Mouse (Mus musculus) midbrain, embryonic 11.5 days (tissue): ENCODE results near the gene Cpeb2. TPM values are rescaled to one million over a fixed set of nuclear protein-coding genes. Genes with fewer than 3 reads are reported as not detected.

Experiments used
- ATAC-seq: fragments of 200-750 bp; cut with Nextera tagmentation; 2 replicates; pipeline ENCODE4 v1.8.0; 2017; ENCODE audit warnings: moderate TSS enrichment, moderate library complexity; ENCODE audit not compliant: low FRiP score
- DNase-seq: peaks from one replicate; pipeline ENCODE4 v3.0.0; 2015; ENCODE audit warnings: low spot score; ENCODE audit errors: missing footprints
- H3K27ac ChIP-seq: fragments of 300-500 bp; sonication (generic); 2 replicates; pipeline ENCODE4 v1.5.1; 2014; ENCODE audit warnings: low read depth, low read length
- H3K27me3 ChIP-seq: fragments of 300-500 bp; sonication (generic); 2 replicates; pipeline ENCODE4 v1.6.1; 2014; ENCODE audit warnings: mild to moderate bottlenecking, low read length, moderate library complexity, mixed read lengths; ENCODE audit not compliant: control insufficient read depth, insufficient read depth
- H3K36me3 ChIP-seq: fragments of 300-500 bp; sonication (generic); 2 replicates; pipeline ENCODE4 v1.6.1; 2014; ENCODE audit warnings: mild to moderate bottlenecking, low read length, moderate library complexity, mixed read lengths; ENCODE audit not compliant: control insufficient read depth, insufficient read depth
- H3K4me1 ChIP-seq: fragments of 300-500 bp; sonication (generic); 2 replicates; pipeline ENCODE4 v1.6.1; 2014; ENCODE audit warnings: low read length; ENCODE audit not compliant: control insufficient read depth, insufficient read depth
- H3K4me2 ChIP-seq: fragments of 300-500 bp; sonication (generic); 2 replicates; pipeline ENCODE4 v1.6.1; 2014; ENCODE audit warnings: mild to moderate bottlenecking, moderate library complexity
- H3K4me3 ChIP-seq: fragments of 300-500 bp; sonication (generic); 2 replicates; pipeline ENCODE4 v1.5.1; 2014; ENCODE audit warnings: low read depth, low read length
- H3K9ac ChIP-seq: fragments of 300-500 bp; sonication (generic); 2 replicates; pipeline ENCODE4 v1.6.1; 2014; ENCODE audit warnings: low read length
- H3K9me3 ChIP-seq: fragments of 300-500 bp; sonication (generic); 2 replicates; pipeline ENCODE4 v1.6.1; 2016; ENCODE audit warnings: low read length; ENCODE audit not compliant: control insufficient read depth
- WGBS: fragments of 180-500 bp; shearing (Covaris S2); extraction: QIAGEN DNeasy Blood & Tissue Kit; methylation state at CpG from one replicate; pipeline ENCODE4 v1.1.7; 2014; 5-methylcytosine and 5-hydroxymethylcytosine counted together
- polyA plus RNA-seq: library from polyadenylated mRNA; unstranded; fragments of >200 nt; fragmentation: Nextera tagmentation; extraction: Ambion mirVana; gene quantifications from 2 replicates; pipeline ENCODE4 v1.2.1, GENCODE M21; 2014

The Cpeb2 gene
- polyA plus RNA-seq, 1 experiment from 2014 or later: 5.0 TPM

- ATAC-seq (no peak), DNase-seq (peak; percentile 94)
- Histone ChIP-seq H3K4me1 (peaks cover 2% of the 10 kb centered on the region; the same call in 1 of the 2 replicates), H3K9ac (peak overlapping the region; percentile 88), H3K36me3 (no peaks in the 10 kb centered on the region), H3K27me3 (no peaks in the 10 kb centered on the region), H3K4me2 (peak overlapping the region; percentile 82), H3K27ac (peak overlapping the region; percentile 93), H3K9me3 (no peaks in the 10 kb centered on the region), H3K4me3 (peak overlapping the region; percentile 89)
- WGBS: 2% methylated on average over 27 of the region's 27 CpGs
Observed at GRCm38 (mm10) chr5:43235186-43235785, 2.3 kb downstream of the Cpeb2 start.

GRCm38 (mm10) chr5:43235997-43236396 lies 3.0 kb downstream of the Cpeb2 start:
- Histone ChIP-seq H3K27ac (no peak overlapping the region), H3K36me3 (no peaks in the 10 kb centered on the region), H3K9me3 (no peaks in the 10 kb centered on the region), H3K9ac (peak overlapping the region; percentile 16; the same call in 1 of the 2 replicates), H3K4me3 (peak overlapping the region; percentile 89), H3K27me3 (no peaks in the 10 kb centered on the region), H3K4me2 (peak overlapping the region; percentile 82), H3K4me1 (peaks cover 2% of the 10 kb centered on the region; the same call in 1 of the 2 replicates)
- DNase-seq: peak; percentile 86
- 38% methylated on average over 5 of the region's 5 CpGs for WGBS
- ATAC-seq: no peak

- Histone ChIP-seq H3K4me1 (peaks cover 2% of the 10 kb centered on the region; the same call in 1 of the 2 replicates), H3K9me3 (no peaks in the 10 kb centered on the region), H3K36me3 (no peaks in the 10 kb centered on the region), H3K4me2 (no peak overlapping the region), H3K4me3 (no peak overlapping the region), H3K27me3 (no peaks in the 10 kb centered on the region), H3K27ac (no peak overlapping the region), H3K9ac (no peak overlapping the region)
- ATAC-seq (no peak), DNase-seq (peak; percentile 79)
- WGBS: 82% methylated on average over 3 of the region's 3 CpGs
Observed at GRCm38 (mm10) chr5:43236476-43236875, 3.5 kb downstream of the Cpeb2 start.

- no peaks in the 10 kb centered on the region for H3K9me3 ChIP-seq
- no peak overlapping the region for H3K4me3 ChIP-seq
- no peak for ATAC-seq
- DNase-seq: peak; percentile 69
- no peak overlapping the region for H3K9ac ChIP-seq
- no peaks in the 10 kb centered on the region for H3K27me3 ChIP-seq
- H3K36me3 ChIP-seq: no peaks in the 10 kb centered on the region
- H3K4me1 ChIP-seq: no peaks in the 10 kb centered on the region; the same call in 1 of the 2 replicates
- no peak overlapping the region for H3K27ac ChIP-seq
- H3K4me2 ChIP-seq: no peak overlapping the region
- 67% methylated on average over 12 of the region's 12 CpGs for WGBS
Observed at GRCm38 (mm10) chr5:43237238-43237637, 4.3 kb downstream of the Cpeb2 start.

GRCm38 (mm10) chr5:43239141-43239835 lies 6.3 kb downstream of the Cpeb2 start:
- Histone ChIP-seq H3K27ac (no peak overlapping the region), H3K4me3 (no peak overlapping the region), H3K27me3 (no peaks in the 10 kb centered on the region), H3K4me1 (no peaks in the 10 kb centered on the region; the same call in 1 of the 2 replicates), H3K4me2 (no peak overlapping the region), H3K36me3 (no peaks in the 10 kb centered on the region), H3K9ac (no peak overlapping the region), H3K9me3 (no peaks in the 10 kb centered on the region)
- ATAC-seq (no peak), DNase-seq (peak; percentile 65)
- WGBS: 83% methylated on average over 6 of the region's 6 CpGs

GRCm38 (mm10) chr5:43240729-43241128 lies 7.8 kb downstream of the Cpeb2 start:
- Histone ChIP-seq H3K9me3 (no peaks in the 10 kb centered on the region), H3K9ac (no peak overlapping the region), H3K27me3 (no peaks in the 10 kb centered on the region), H3K27ac (no peak overlapping the region), H3K36me3 (no peaks in the 10 kb centered on the region), H3K4me3 (no peak overlapping the region), H3K4me2 (no peak overlapping the region), H3K4me1 (no peaks in the 10 kb centered on the region; the same call in 1 of the 2 replicates)
- peak; percentile 70 for DNase-seq
- 0 out of 2 replicates have a peak, but pooled peaks have one; percentile 27 for ATAC-seq

GRCm38 (mm10) chr5:43246236-43246635 lies 13.3 kb downstream of the Cpeb2 start:
- H3K9me3 ChIP-seq: no peaks in the 10 kb centered on the region
- H3K36me3 ChIP-seq: no peaks in the 10 kb centered on the region
- H3K9ac ChIP-seq: no peak overlapping the region
- H3K4me3 ChIP-seq: no peak overlapping the region
- ATAC-seq: no peak
- WGBS: 94% methylated on average over 8 of the region's 8 CpGs
- H3K27ac ChIP-seq: no peak overlapping the region
- DNase-seq: peak; percentile 10
- no peaks in the 10 kb centered on the region for H3K4me1 ChIP-seq
- H3K27me3 ChIP-seq: no peaks in the 10 kb centered on the region
- H3K4me2 ChIP-seq: no peak overlapping the region

GRCm38 (mm10) chr5:43246954-43247353 lies 14.0 kb downstream of the Cpeb2 start:
- H3K27me3 ChIP-seq: no peaks in the 10 kb centered on the region
- H3K4me1 ChIP-seq: no peaks in the 10 kb centered on the region
- H3K4me2 ChIP-seq: no peak overlapping the region
- DNase-seq (no peak), ATAC-seq (no peak)
- H3K27ac ChIP-seq: no peak overlapping the region
- WGBS: 82% methylated on average over 6 of the region's 6 CpGs
- no peak overlapping the region for H3K4me3 ChIP-seq
- no peak overlapping the region for H3K9ac ChIP-seq
- no peaks in the 10 kb centered on the region for H3K9me3 ChIP-seq
- H3K36me3 ChIP-seq: no peaks in the 10 kb centered on the region

- DNase-seq (peak; percentile 56), ATAC-seq (no peak)
- no peak overlapping the region for H3K27ac ChIP-seq
- H3K9ac ChIP-seq: no peak overlapping the region
- no peaks in the 10 kb centered on the region for H3K9me3 ChIP-seq
- 64% methylated on average over 3 of the region's 3 CpGs for WGBS
- H3K4me1 ChIP-seq: no peaks in the 10 kb centered on the region
- H3K4me3 ChIP-seq: no peak overlapping the region
- H3K4me2 ChIP-seq: no peak overlapping the region
- H3K36me3 ChIP-seq: no peaks in the 10 kb centered on the region
- no peaks in the 10 kb centered on the region for H3K27me3 ChIP-seq
Observed at GRCm38 (mm10) chr5:43248001-43248430, 15.0 kb downstream of the Cpeb2 start.
